In the genomic region with DNA sequence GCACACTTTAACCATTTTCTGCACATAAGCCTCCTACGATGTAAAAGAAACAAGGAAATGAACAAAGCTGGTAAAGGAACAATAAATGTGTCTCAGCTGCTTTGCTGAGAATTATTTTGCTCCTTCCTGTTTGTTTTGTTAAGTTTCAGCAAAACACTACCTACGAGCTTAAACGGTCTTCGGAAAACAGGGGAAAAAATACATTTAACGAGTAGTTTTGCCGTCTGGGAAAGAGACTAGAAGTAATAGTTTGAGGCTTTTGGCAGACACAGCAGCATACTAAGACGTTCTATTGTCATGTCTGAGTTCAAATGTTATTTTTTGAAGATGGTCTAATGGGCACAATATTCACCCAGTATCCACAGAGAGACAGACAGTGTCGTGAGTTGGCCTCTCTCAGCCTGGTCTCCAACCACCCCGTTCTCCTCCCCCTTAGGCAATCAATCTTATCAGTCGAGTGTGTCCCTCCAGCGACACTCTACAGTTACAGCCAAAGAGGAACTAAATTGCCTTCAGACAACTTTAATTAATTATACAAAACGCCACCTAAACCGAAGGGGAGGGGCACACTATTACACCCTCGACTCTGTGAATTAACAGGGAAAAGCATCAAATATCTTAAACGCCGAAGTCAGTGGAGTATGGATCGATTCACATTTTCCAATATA, we compare ENCODE assay signal across 7 mouse cellular contexts. TPM values are rescaled to one million over a fixed set of nuclear protein-coding genes. Genes with fewer than 3 reads are reported as not detected.
DNase-seq lines count a peak whose midpoint lies in the region; ATAC-seq and TF ChIP-seq lines count a peak whose summit lies in the region.

No protein-coding gene starts in this region.

- peaks cover 6% of the 10 kb centered on the region; the same call in 1 of the 2 replicates for H3K79me2 ChIP-seq in liver, adult 2 months (ENCODE audit: control insufficient read depth, insufficient read depth, low read length)

- peak overlapping the region; percentile 64 for H3K4me3 ChIP-seq in heart, embryonic 12.5 days
- H3K4me3 ChIP-seq in liver, adult 2 months (ENCODE audit: insufficient read depth, low read depth, low read length), result peak overlapping the region; percentile 80
- H3K4me3 ChIP-seq in thymus, adult 2 months (ENCODE audit: control insufficient read depth, insufficient read depth, low read length), result no peak overlapping the region

- H3K4me2 ChIP-seq in heart, embryonic 12.5 days, result peak overlapping the region; percentile 87

- DNase-seq in retina, postnatal 1 day, result peak; percentile 36
- DNase-seq in retina, embryonic 14.5 days (ENCODE audit: low spot score), result no peak
- peak; percentile 26 for DNase-seq in liver, adult 2 months (ENCODE audit: extremely low read depth, low read depth, low spot score)
- peak; percentile 37 for DNase-seq in splenic B cell, adult 2 months (ENCODE audit: low read depth, low spot score)
- DNase-seq in gastrocnemius, adult 18-20 months (ENCODE audit: low spot score), result no peak
- DNase-seq in thymus, adult 2 months, result no peak

- H3K4me1 ChIP-seq in heart, embryonic 12.5 days (replicated peaks), result peaks cover 9% of the 10 kb centered on the region
- H3K4me1 ChIP-seq in liver, adult 2 months (ENCODE audit: control insufficient read depth, insufficient read depth, low read length), result peaks cover 23% of the 10 kb centered on the region
- peaks cover 17% of the 10 kb centered on the region for H3K4me1 ChIP-seq in thymus, adult 2 months (replicated peaks; ENCODE audit: control insufficient read depth, insufficient read depth, low read length)

- no peaks in the 10 kb centered on the region for H3K27me3 ChIP-seq in heart, embryonic 12.5 days (replicated peaks)
- H3K27me3 ChIP-seq in liver, adult 2 months (ENCODE audit: control insufficient read depth, insufficient read depth, low read length), result no peaks in the 10 kb centered on the region
- no peaks in the 10 kb centered on the region for H3K27me3 ChIP-seq in splenic B cell, adult 2 months (ENCODE audit: control insufficient read depth, insufficient read depth, low read length, poor library complexity, severe bottlenecking)
- peaks cover 5% of the 10 kb centered on the region; the same call in 1 of the 2 replicates for H3K27me3 ChIP-seq in thymus, adult 2 months (ENCODE audit: control insufficient read depth, insufficient read depth, low read length)

- peak overlapping the region; percentile 76 for H3K9ac ChIP-seq in heart, embryonic 12.5 days
- H3K9ac ChIP-seq in liver, adult 2 months (ENCODE audit: low read depth, low read length), result 0 out of 2 replicates have a peak overlapping the region, but pooled peaks have one; percentile 26

- H3K27ac ChIP-seq in heart, embryonic 12.5 days (ENCODE audit: poor library complexity, severe bottlenecking), result peak overlapping the region; percentile 50; the same call in 1 of the 2 replicates
- no peak overlapping the region for H3K27ac ChIP-seq in liver, adult 2 months (replicated peaks; ENCODE audit: insufficient read depth, low read depth, low read length)
- H3K27ac ChIP-seq in thymus, adult 2 months (ENCODE audit: control insufficient read depth, insufficient read depth, low read length), result no peak overlapping the region

- no peak for ATAC-seq in heart, embryonic 12.5 days (ENCODE audit: insufficient number of reproducible peaks, low FRiP score)

- H3K36me3 ChIP-seq in heart, embryonic 12.5 days, result peaks cover 9% of the 10 kb centered on the region; the same call in 1 of the 2 replicates
- peaks cover 6% of the 10 kb centered on the region; the same call in 1 of the 2 replicates for H3K36me3 ChIP-seq in liver, adult 2 months (ENCODE audit: control insufficient read depth, insufficient read depth, low read length)
- H3K36me3 ChIP-seq in splenic B cell, adult 2 months (ENCODE audit: control insufficient read depth, insufficient read depth, low read length, poor library complexity, severe bottlenecking), result peaks cover 11% of the 10 kb centered on the region
- no peaks in the 10 kb centered on the region for H3K36me3 ChIP-seq in thymus, adult 2 months (ENCODE audit: control insufficient read depth, insufficient read depth, low read length)

- H3K9me3 ChIP-seq in heart, embryonic 12.5 days (replicated peaks), result no peaks in the 10 kb centered on the region

- no peak for TF ChIP-seq CTCF in liver, adult 2 months (IDR thresholded peaks at IDR 0.05; ENCODE audit: low read depth, low read length)
- TF ChIP-seq CTCF in thymus, adult 2 months (IDR thresholded peaks at IDR 0.05; ENCODE audit: borderline replicate concordance, control insufficient read depth, extremely low read depth, insufficient read depth, low read length, poor library complexity), result no peak

- 30% methylated on average over 17 of the region's 17 CpGs for WGBS in heart, embryonic 12.5 days
- WGBS in liver, adult 2 months, result 6% methylated on average over 17 of the region's 17 CpGs
- 29% methylated on average over 17 of the region's 17 CpGs for WGBS in thymus, adult 2 months

- no peak for TF ChIP-seq POLR2A in liver, adult 2 months (IDR thresholded peaks at IDR 0.05; ENCODE audit: extremely low read depth, insufficient read depth, low read length)
- TF ChIP-seq POLR2A in thymus, adult 2 months (IDR thresholded peaks at IDR 0.05; ENCODE audit: control insufficient read depth, extremely low read depth, insufficient read depth, low read length, poor library complexity), result no peak

RNA-seq across cellular contexts. Expression of gene Tent5a, which starts 1.8 kb away (rescaled TPM):
- 9.8 and 10.2 TPM in 2 replicates for polyA plus RNA-seq in heart, embryonic 12.5 days (2016; fragmentation: Nextera tagmentation; extraction: Ambion mirVana)
- total RNA-seq in liver, adult 2 months (2014; rRNA removed), result 7.6 and 9.1 TPM in 2 replicates
- polyA plus RNA-seq in liver, adult 2 months (2012; rRNA removed), result 2.3 and 3.0 TPM in 2 replicates
- 1 to 10 TPM; 1.8 to 2.2 TPM for total RNA-seq in gastrocnemius, adult 18-20 months (2021)
- 2.9 and 3.7 TPM in 2 replicates for polyA plus RNA-seq in thymus, adult 2 months (2012; rRNA removed)

RNA-seq across cellular contexts. Expression of gene Gm11114, which starts 12.8 kb away (rescaled TPM):
- polyA plus RNA-seq in heart, embryonic 12.5 days (2016; fragmentation: Nextera tagmentation; extraction: Ambion mirVana), result not detected in 2 replicates
- not detected in 2 replicates for total RNA-seq in liver, adult 2 months (2014; rRNA removed)
- polyA plus RNA-seq in liver, adult 2 months (2012; rRNA removed), result not detected in 2 replicates
- total RNA-seq in gastrocnemius, adult 18-20 months (2021), result not detected
- not detected in 2 replicates for polyA plus RNA-seq in thymus, adult 2 months (2012; rRNA removed)

Comparison
In these comparisons a context has a peak if more than half of its experiments do, and no peak if none do; other contexts are left out.
1. DNase-seq: peak in retina, postnatal 1 day (single experiment), liver, adult 2 months (single experiment) and splenic B cell, adult 2 months (single experiment); none in retina, embryonic 14.5 days (single experiment), gastrocnemius, adult 18-20 months (single experiment) and thymus, adult 2 months (single experiment).